Mouse (Mus musculus): ENCODE results near the gene Uhrf2. TPM values are rescaled to one million over a fixed set of nuclear protein-coding genes. Genes with fewer than 3 reads are reported as not detected.

Uhrf2 gene
- polyA plus RNA-seq, 1 experiment from 2014 or later = 54.6 TPM

GRCm38 (mm10) chr19:30031468-30031931 is 1.2 kb downstream of the Uhrf2 start:
- Histone ChIP-seq H3K4me1 (ENCODE audit: control insufficient read depth in 2 of 2, insufficient read depth in 2 of 2, low read length in 2 of 2) (peaks cover 3 to 24% of the 10 kb centered on the region in 2 experiments), H3K4me2 (ENCODE audit: low read length) (peak overlapping the region; percentile 86), H3K36me3 (ENCODE audit: control insufficient read depth, insufficient read depth, low read length) (no peaks in the 10 kb centered on the region), H3K9me3 (ENCODE audit: control insufficient read depth, low read length) (no peaks in the 10 kb centered on the region), H3K27ac (replicated peaks in 1 of 2; ENCODE audit: control insufficient read depth in 1 of 2, insufficient read depth in 1 of 2, low read depth in 2 of 2, low read length in 2 of 2) (peak overlapping the region; percentile 93 to 95), H3K9ac (ENCODE audit: low read length) (peak overlapping the region; percentile 99), H3K4me3 (ENCODE audit: control insufficient read depth in 1 of 2, insufficient read depth in 1 of 2, low read depth in 1 of 2, low read length in 2 of 2) (peak overlapping the region; percentile 94 to 99), H3K27me3 (ENCODE audit: control insufficient read depth, insufficient read depth, low read length) (no peaks in the 10 kb centered on the region)
- WGBS = 2% methylated on average over 7 of the region's 7 CpGs
- no peak for ATAC-seq (ENCODE audit: insufficient number of reproducible peaks, insufficient read depth, low FRiP score, low read depth)

GRCm38 (mm10) chr19:30032206-30032605 is 1.9 kb downstream of the Uhrf2 start:
- H3K9ac ChIP-seq (ENCODE audit: low read length) = peak overlapping the region; percentile 99; the same call in 1 of the 2 replicates

GRCm38 (mm10) chr19:30035361-30035760 is 5.0 kb downstream of the Uhrf2 start:
- H3K9ac ChIP-seq (ENCODE audit: low read length) = no peak overlapping the region

More at GRCm38 (mm10) chr19:30032206-30032605, 1.9 kb downstream of the Uhrf2 start:
- no peak overlapping the region for H3K27ac ChIP-seq (replicated peaks in 1 of 2; ENCODE audit: control insufficient read depth in 1 of 2, insufficient read depth in 1 of 2, low read depth in 2 of 2, low read length in 2 of 2)
- H3K36me3 ChIP-seq (ENCODE audit: control insufficient read depth, insufficient read depth, low read length) = no peaks in the 10 kb centered on the region
- 64% methylated on average over 3 of the region's 3 CpGs for WGBS
- peak overlapping the region in 1 of 2 experiments; percentile 94; a peak in 2 of 4 replicates for H3K4me3 ChIP-seq (ENCODE audit: control insufficient read depth in 1 of 2, insufficient read depth in 1 of 2, low read depth in 1 of 2, low read length in 2 of 2)
- H3K9me3 ChIP-seq (ENCODE audit: control insufficient read depth, low read length) = no peaks in the 10 kb centered on the region
- H3K27me3 ChIP-seq (ENCODE audit: control insufficient read depth, insufficient read depth, low read length) = no peaks in the 10 kb centered on the region
- peaks cover 3 to 24% of the 10 kb centered on the region in 2 experiments for H3K4me1 ChIP-seq (ENCODE audit: control insufficient read depth in 2 of 2, insufficient read depth in 2 of 2, low read length in 2 of 2)
- ATAC-seq (ENCODE audit: insufficient number of reproducible peaks, insufficient read depth, low FRiP score, low read depth) = no peak
- H3K4me2 ChIP-seq (ENCODE audit: low read length) = peak overlapping the region; percentile 86

GRCm38 (mm10) chr19:30043691-30044090 is 13.4 kb downstream of the Uhrf2 start:
- ATAC-seq (ENCODE audit: insufficient number of reproducible peaks, insufficient read depth, low FRiP score, low read depth) = no peak
- H3K36me3 ChIP-seq (ENCODE audit: control insufficient read depth, insufficient read depth, low read length) = peaks cover 50% of the 10 kb centered on the region
- no peaks in the 10 kb centered on the region for H3K4me1 ChIP-seq (ENCODE audit: control insufficient read depth in 2 of 2, insufficient read depth in 2 of 2, low read length in 2 of 2)
- no peak overlapping the region for H3K4me2 ChIP-seq (ENCODE audit: low read length)
- H3K9me3 ChIP-seq (ENCODE audit: control insufficient read depth, low read length) = peaks cover 12% of the 10 kb centered on the region; the same call in 1 of the 2 replicates
- H3K9ac ChIP-seq (ENCODE audit: low read length) = no peak overlapping the region
- WGBS = 93% methylated on average over 2 of the region's 2 CpGs
- no peaks in the 10 kb centered on the region for H3K27me3 ChIP-seq (ENCODE audit: control insufficient read depth, insufficient read depth, low read length)
- no peak overlapping the region for H3K27ac ChIP-seq (replicated peaks in 1 of 2; ENCODE audit: control insufficient read depth in 1 of 2, insufficient read depth in 1 of 2, low read depth in 2 of 2, low read length in 2 of 2)
- no peak overlapping the region for H3K4me3 ChIP-seq (ENCODE audit: control insufficient read depth in 1 of 2, insufficient read depth in 1 of 2, low read depth in 1 of 2, low read length in 2 of 2)

More at GRCm38 (mm10) chr19:30035361-30035760, 5.0 kb downstream of the Uhrf2 start:
- Histone ChIP-seq H3K4me1 (ENCODE audit: control insufficient read depth in 2 of 2, insufficient read depth in 2 of 2, low read length in 2 of 2) (peaks cover 3 to 24% of the 10 kb centered on the region in 2 experiments), H3K27me3 (ENCODE audit: control insufficient read depth, insufficient read depth, low read length) (no peaks in the 10 kb centered on the region), H3K27ac (replicated peaks in 1 of 2; ENCODE audit: control insufficient read depth in 1 of 2, insufficient read depth in 1 of 2, low read depth in 2 of 2, low read length in 2 of 2) (no peak overlapping the region), H3K4me2 (ENCODE audit: low read length) (no peak overlapping the region), H3K36me3 (ENCODE audit: control insufficient read depth, insufficient read depth, low read length) (peaks cover 10% of the 10 kb centered on the region; the same call in 1 of the 2 replicates), H3K4me3 (ENCODE audit: control insufficient read depth in 1 of 2, insufficient read depth in 1 of 2, low read depth in 1 of 2, low read length in 2 of 2) (no peak overlapping the region), H3K9me3 (ENCODE audit: control insufficient read depth, low read length) (no peaks in the 10 kb centered on the region)
- no peak for ATAC-seq (ENCODE audit: insufficient number of reproducible peaks, insufficient read depth, low FRiP score, low read depth)
- 45% methylated on average over 3 of the region's 3 CpGs for WGBS

GRCm38 (mm10) chr19:30044630-30045029 is 14.3 kb downstream of the Uhrf2 start:
- no peak overlapping the region for H3K4me3 ChIP-seq (ENCODE audit: control insufficient read depth in 1 of 2, insufficient read depth in 1 of 2, low read depth in 1 of 2, low read length in 2 of 2)
- no peaks in the 10 kb centered on the region for H3K4me1 ChIP-seq (ENCODE audit: control insufficient read depth in 2 of 2, insufficient read depth in 2 of 2, low read length in 2 of 2)
- 93% methylated on average over 1 of the region's 1 CpGs for WGBS
- ATAC-seq (ENCODE audit: insufficient number of reproducible peaks, insufficient read depth, low FRiP score, low read depth) = no peak
- peaks cover 12% of the 10 kb centered on the region; the same call in 1 of the 2 replicates for H3K9me3 ChIP-seq (ENCODE audit: control insufficient read depth, low read length)
- H3K36me3 ChIP-seq (ENCODE audit: control insufficient read depth, insufficient read depth, low read length) = peaks cover 47% of the 10 kb centered on the region
- H3K4me2 ChIP-seq (ENCODE audit: low read length) = no peak overlapping the region
- no peak overlapping the region for H3K27ac ChIP-seq (replicated peaks in 1 of 2; ENCODE audit: control insufficient read depth in 1 of 2, insufficient read depth in 1 of 2, low read depth in 2 of 2, low read length in 2 of 2)
- no peaks in the 10 kb centered on the region for H3K27me3 ChIP-seq (ENCODE audit: control insufficient read depth, insufficient read depth, low read length)
- H3K9ac ChIP-seq (ENCODE audit: low read length) = no peak overlapping the region

- Histone ChIP-seq H3K27ac (replicated peaks in 1 of 2; ENCODE audit: control insufficient read depth in 1 of 2, insufficient read depth in 1 of 2, low read depth in 2 of 2, low read length in 2 of 2) (no peak overlapping the region), H3K9ac (ENCODE audit: low read length) (no peak overlapping the region), H3K9me3 (ENCODE audit: control insufficient read depth, low read length) (peaks cover 12% of the 10 kb centered on the region; the same call in 1 of the 2 replicates), H3K4me3 (ENCODE audit: control insufficient read depth in 1 of 2, insufficient read depth in 1 of 2, low read depth in 1 of 2, low read length in 2 of 2) (no peak overlapping the region), H3K4me2 (ENCODE audit: low read length) (no peak overlapping the region), H3K36me3 (ENCODE audit: control insufficient read depth, insufficient read depth, low read length) (peaks cover 45% of the 10 kb centered on the region), H3K27me3 (ENCODE audit: control insufficient read depth, insufficient read depth, low read length) (no peaks in the 10 kb centered on the region), H3K4me1 (ENCODE audit: control insufficient read depth in 2 of 2, insufficient read depth in 2 of 2, low read length in 2 of 2) (peaks cover 2 to 5% of the 10 kb centered on the region in 2 experiments; a peak in 2 of 4 replicates)
- WGBS = 83% methylated on average over 1 of the region's 1 CpGs
- ATAC-seq (ENCODE audit: insufficient number of reproducible peaks, insufficient read depth, low FRiP score, low read depth) = no peak
Observed at GRCm38 (mm10) chr19:30045857-30046256, 15.5 kb downstream of the Uhrf2 start.

- H3K27ac ChIP-seq (replicated peaks in 1 of 2; ENCODE audit: control insufficient read depth in 1 of 2, insufficient read depth in 1 of 2, low read depth in 2 of 2, low read length in 2 of 2) = 0 out of 4 replicates have a peak overlapping the region, but pooled peaks of 1 of the 2 experiments have one; percentile 3
- peaks cover 2 to 6% of the 10 kb centered on the region in 2 experiments; a peak in 2 of 4 replicates for H3K4me1 ChIP-seq (ENCODE audit: control insufficient read depth in 2 of 2, insufficient read depth in 2 of 2, low read length in 2 of 2)
- no peak overlapping the region for H3K4me2 ChIP-seq (ENCODE audit: low read length)
- ATAC-seq (ENCODE audit: insufficient number of reproducible peaks, insufficient read depth, low FRiP score, low read depth) = no peak
- H3K36me3 ChIP-seq (ENCODE audit: control insufficient read depth, insufficient read depth, low read length) = peaks cover 19% of the 10 kb centered on the region
- H3K4me3 ChIP-seq (ENCODE audit: control insufficient read depth in 1 of 2, insufficient read depth in 1 of 2, low read depth in 1 of 2, low read length in 2 of 2) = no peak overlapping the region
- H3K27me3 ChIP-seq (ENCODE audit: control insufficient read depth, insufficient read depth, low read length) = no peaks in the 10 kb centered on the region
- H3K9ac ChIP-seq (ENCODE audit: low read length) = no peak overlapping the region
- WGBS = 70% methylated on average over 2 of the region's 2 CpGs
- peaks cover 10% of the 10 kb centered on the region; the same call in 1 of the 2 replicates for H3K9me3 ChIP-seq (ENCODE audit: control insufficient read depth, low read length)
Observed at GRCm38 (mm10) chr19:30050584-30050983, 20.3 kb downstream of the Uhrf2 start.

All from heart, embryonic 14.5 days (tissue).